Mouse (Mus musculus) MN1 (cell line): ENCODE results near the gene Tfrc.

Experiments
- DNase-seq: peaks from one replicate; pipeline ENCODE4 v3.0.0-alpha.2; 2016; ENCODE audit warnings: low spot score

Gene Tfrc

GRCm38 (mm10) chr16:32650461-32650860 is 41.7 kb downstream of the Tfrc start:
- no peak for DNase-seq

- no peak for DNase-seq
Observed at GRCm38 (mm10) chr16:32650974-32651618, 42.4 kb downstream of the Tfrc start.

GRCm38 (mm10) chr16:32654071-32654733 is 45.5 kb downstream of the Tfrc start:
- DNase-seq: no peak

GRCm38 (mm10) chr16:32655534-32655933 is 46.8 kb downstream of the Tfrc start:
- DNase-seq: no peak

- no peak for DNase-seq
Observed at GRCm38 (mm10) chr16:32656321-32656720, 47.6 kb downstream of the Tfrc start.

GRCm38 (mm10) chr16:32656794-32657193 is 48.1 kb downstream of the Tfrc start:
- DNase-seq: peak; percentile 72

- DNase-seq: peak; percentile 42
Observed at GRCm38 (mm10) chr16:32657498-32658250, 49.0 kb downstream of the Tfrc start.

- DNase-seq: peak; percentile 36
Observed at GRCm38 (mm10) chr16:32658743-32659171, 50.0 kb downstream of the Tfrc start.

GRCm38 (mm10) chr16:32659385-32659784 is 50.7 kb downstream of the Tfrc start:
- DNase-seq: peak; percentile 89

- DNase-seq: no peak
Observed at GRCm38 (mm10) chr16:32660095-32660494, 51.4 kb downstream of the Tfrc start.

GRCm38 (mm10) chr16:32660557-32661321 is 52.0 kb downstream of the Tfrc start:
- peak; percentile 69 for DNase-seq

GRCm38 (mm10) chr16:32661493-32661921 is 52.8 kb downstream of the Tfrc start:
- DNase-seq: no peak

- no peak for DNase-seq
Observed at GRCm38 (mm10) chr16:32662372-32662771, 53.7 kb downstream of the Tfrc start.

- DNase-seq: no peak
Observed at GRCm38 (mm10) chr16:32663231-32663858, 54.6 kb downstream of the Tfrc start.

GRCm38 (mm10) chr16:32664211-32664610 is 55.5 kb downstream of the Tfrc start:
- DNase-seq: no peak

- no peak for DNase-seq
Observed at GRCm38 (mm10) chr16:32665851-32666665, 57.3 kb downstream of the Tfrc start.

GRCm38 (mm10) chr16:32666671-32667551 is 58.2 kb downstream of the Tfrc start:
- no peak for DNase-seq

- no peak for DNase-seq
Observed at GRCm38 (mm10) chr16:32667552-32667872, 58.8 kb downstream of the Tfrc start.

- no peak for DNase-seq
Observed at GRCm38 (mm10) chr16:32668030-32668429, 59.3 kb downstream of the Tfrc start.

GRCm38 (mm10) chr16:32668472-32668871 is 59.8 kb downstream of the Tfrc start:
- no peak for DNase-seq
